Mouse (Mus musculus): Measurements from ENCODE around the gene Fam240a.

DNA sequence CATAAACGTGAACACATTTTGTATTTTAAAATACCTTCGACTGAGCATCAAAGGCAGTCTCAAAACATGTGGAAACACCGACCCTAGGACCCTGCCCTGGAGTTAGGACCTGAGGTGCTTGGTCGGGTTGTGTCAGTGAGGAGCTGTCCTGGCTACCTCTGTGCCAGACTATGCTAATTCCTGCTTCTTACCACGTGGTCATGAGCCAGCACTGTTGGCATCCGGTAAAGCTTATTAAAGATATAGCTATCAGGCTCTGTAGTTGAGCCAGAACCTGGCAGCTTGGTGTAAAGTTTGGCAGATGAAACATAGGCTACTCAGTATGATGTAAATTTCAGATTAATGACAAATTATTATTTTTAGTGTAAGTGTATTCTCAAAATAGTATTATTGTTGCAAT, 35.7 kb upstream of the Fam240a start:
- TF ChIP-seq CTCF (IDR thresholded peaks at IDR 0.05; ENCODE audit: low read depth, low read length) = no peak
- no peak for TF ChIP-seq POLR2A (IDR thresholded peaks at IDR 0.05; ENCODE audit: insufficient read depth, low read length)
- TF ChIP-seq EP300 (IDR thresholded peaks at IDR 0.05; ENCODE audit: insufficient read depth, low read depth, low read length) = no peak

Measured in ES-Bruce4 (cell line).